Mouse (Mus musculus): ENCODE measurements around the gene Adam33. TPM values are rescaled to one million over a fixed set of nuclear protein-coding genes. Genes with fewer than 3 reads are reported as not detected.

The Adam33 gene
- total and polyA plus RNA-seq, 2 experiments from 2014 or later: 1.5 to 1.9 TPM

DNA sequence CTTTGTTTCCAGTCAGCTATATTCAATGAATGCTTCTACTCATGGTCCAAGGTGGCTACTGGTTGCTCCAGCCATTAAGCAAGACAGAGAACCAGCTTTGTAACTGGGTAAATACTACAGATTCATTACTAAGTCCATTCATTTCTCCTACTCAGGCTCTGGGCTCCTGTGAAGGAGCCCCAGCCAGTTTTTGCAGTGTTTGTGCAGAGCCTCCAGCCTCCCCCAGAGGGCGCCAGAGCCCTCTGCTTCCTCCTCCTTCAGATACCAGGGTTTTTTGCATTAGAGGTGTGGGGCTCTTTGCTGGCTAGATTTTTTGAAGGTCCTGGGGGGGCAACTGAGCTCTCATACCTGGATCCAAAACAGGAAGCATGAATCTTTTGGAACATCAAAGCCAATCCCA is 31.2 kb upstream of the Adam33 start:
- Histone ChIP-seq H3K4me3 (ENCODE audit: low read length) (no peak overlapping the region), H3K36me3 (ENCODE audit: insufficient read depth, low read length) (no peaks in the 10 kb centered on the region), H3K4me1 (ENCODE audit: insufficient read depth, low read length) (no peaks in the 10 kb centered on the region), H3K9ac (replicated peaks; ENCODE audit: low read length) (no peak overlapping the region), H3K27me3 (ENCODE audit: insufficient read depth, low read length) (no peaks in the 10 kb centered on the region), H3K4me2 (ENCODE audit: low read depth, low read length) (no peak overlapping the region), H3K27ac (no peak overlapping the region), H3K9me3 (ENCODE audit: low read length) (no peaks in the 10 kb centered on the region)
- ATAC-seq (peak; percentile 71), DNase-seq (ENCODE audit: low spot score) (peak; percentile 77)
- 0% methylated on average over 1 of the region's 1 CpGs for WGBS
- TF ChIP-seq CTCF (IDR thresholded peaks at IDR 0.05; ENCODE audit: low read depth): peak; percentile 86

DNA sequence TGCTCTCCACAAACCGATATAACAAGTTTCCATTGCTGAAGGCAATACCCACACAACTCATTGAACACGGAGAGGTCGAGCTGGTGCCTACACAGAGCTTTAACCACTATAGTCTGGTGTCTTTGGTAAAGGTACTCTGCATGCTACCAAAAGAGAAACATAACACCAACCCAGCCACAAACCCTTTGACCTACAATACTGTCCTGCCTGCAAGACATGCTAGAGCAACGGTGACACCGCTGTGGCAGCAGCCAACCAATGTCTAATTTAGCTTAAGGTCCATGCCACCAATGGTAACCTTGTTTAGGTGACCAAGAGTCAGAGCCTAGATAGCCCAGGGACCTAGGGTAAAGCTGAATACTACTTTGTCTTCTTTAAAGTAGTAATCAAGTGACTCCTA is 30.0 kb upstream of the Adam33 start:
- H3K4me2 ChIP-seq (ENCODE audit: low read depth, low read length): no peak overlapping the region
- H3K27ac ChIP-seq: no peak overlapping the region
- no peaks in the 10 kb centered on the region for H3K27me3 ChIP-seq (ENCODE audit: insufficient read depth, low read length)
- 94% methylated on average over 5 of the region's 5 CpGs for WGBS
- no peak overlapping the region for H3K9ac ChIP-seq (replicated peaks; ENCODE audit: low read length)
- H3K4me3 ChIP-seq (ENCODE audit: low read length): no peak overlapping the region
- no peaks in the 10 kb centered on the region for H3K36me3 ChIP-seq (ENCODE audit: insufficient read depth, low read length)
- DNase-seq (ENCODE audit: low spot score) (no peak), ATAC-seq (no peak)
- no peak for TF ChIP-seq CTCF (IDR thresholded peaks at IDR 0.05; ENCODE audit: low read depth)
- H3K4me1 ChIP-seq (ENCODE audit: insufficient read depth, low read length): no peaks in the 10 kb centered on the region
- no peaks in the 10 kb centered on the region for H3K9me3 ChIP-seq (ENCODE audit: low read length)

DNA sequence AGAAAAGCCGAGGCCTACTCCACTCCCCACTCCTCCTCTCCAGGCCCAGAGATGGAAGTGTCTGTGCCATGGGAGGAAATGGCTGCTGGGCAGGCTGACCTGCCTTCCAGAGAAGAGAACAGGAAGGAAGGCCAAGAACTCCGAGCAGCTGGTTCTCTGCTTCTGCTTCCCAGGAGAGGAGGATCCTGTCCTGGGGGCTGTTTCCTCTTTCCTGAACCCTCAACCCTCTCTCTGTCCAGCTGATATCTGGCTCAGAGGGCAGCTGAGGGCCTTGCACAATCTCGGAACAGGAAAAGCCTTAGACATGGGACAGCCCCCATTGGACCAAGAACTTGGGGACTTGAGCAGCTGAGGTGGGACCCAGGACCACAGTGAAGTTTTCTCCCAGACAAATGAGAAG is 27.2 kb upstream of the Adam33 start:
- Histone ChIP-seq H3K36me3 (ENCODE audit: insufficient read depth, low read length) (no peaks in the 10 kb centered on the region), H3K4me3 (ENCODE audit: low read length) (no peak overlapping the region), H3K4me1 (ENCODE audit: insufficient read depth, low read length) (no peaks in the 10 kb centered on the region), H3K9me3 (ENCODE audit: low read length) (no peaks in the 10 kb centered on the region), H3K27me3 (ENCODE audit: insufficient read depth, low read length) (no peaks in the 10 kb centered on the region), H3K4me2 (ENCODE audit: low read depth, low read length) (no peak overlapping the region), H3K27ac (no peak overlapping the region), H3K9ac (replicated peaks; ENCODE audit: low read length) (no peak overlapping the region)
- ATAC-seq (no peak), DNase-seq (ENCODE audit: low spot score) (no peak)
- no peak for TF ChIP-seq CTCF (IDR thresholded peaks at IDR 0.05; ENCODE audit: low read depth)
- 83% methylated on average over 3 of the region's 3 CpGs for WGBS

DNA sequence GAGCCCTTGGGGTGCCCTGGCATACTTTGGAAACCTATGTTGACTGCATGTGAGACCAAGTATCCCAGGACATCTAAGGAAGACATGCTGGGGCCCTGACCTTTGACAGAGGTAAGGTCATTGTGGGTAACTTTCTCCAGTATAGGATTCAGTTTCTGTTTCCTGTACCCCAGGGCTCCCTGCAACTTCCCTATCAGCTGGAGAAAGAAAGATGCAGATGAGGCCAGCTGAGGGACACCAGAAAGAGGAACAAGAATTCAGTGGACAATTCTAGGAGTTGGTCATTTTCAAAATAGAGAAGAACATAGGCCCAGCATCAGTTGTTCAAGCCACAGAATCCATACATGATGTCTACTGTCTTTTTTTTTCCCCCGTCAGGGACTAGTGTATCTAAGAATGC is 26.0 kb upstream of the Adam33 start:
- DNase-seq (ENCODE audit: low spot score) (no peak), ATAC-seq (no peak)
- no peak overlapping the region for H3K4me3 ChIP-seq (ENCODE audit: low read length)
- no peak overlapping the region for H3K4me2 ChIP-seq (ENCODE audit: low read depth, low read length)
- TF ChIP-seq CTCF (IDR thresholded peaks at IDR 0.05; ENCODE audit: low read depth): no peak
- H3K9ac ChIP-seq (replicated peaks; ENCODE audit: low read length): no peak overlapping the region
- H3K4me1 ChIP-seq (ENCODE audit: insufficient read depth, low read length): no peaks in the 10 kb centered on the region
- H3K9me3 ChIP-seq (ENCODE audit: low read length): no peaks in the 10 kb centered on the region
- H3K27me3 ChIP-seq (ENCODE audit: insufficient read depth, low read length): no peaks in the 10 kb centered on the region
- no peak overlapping the region for H3K27ac ChIP-seq
- 71% methylated on average over 1 of the region's 1 CpGs for WGBS
- no peaks in the 10 kb centered on the region for H3K36me3 ChIP-seq (ENCODE audit: insufficient read depth, low read length)

DNA sequence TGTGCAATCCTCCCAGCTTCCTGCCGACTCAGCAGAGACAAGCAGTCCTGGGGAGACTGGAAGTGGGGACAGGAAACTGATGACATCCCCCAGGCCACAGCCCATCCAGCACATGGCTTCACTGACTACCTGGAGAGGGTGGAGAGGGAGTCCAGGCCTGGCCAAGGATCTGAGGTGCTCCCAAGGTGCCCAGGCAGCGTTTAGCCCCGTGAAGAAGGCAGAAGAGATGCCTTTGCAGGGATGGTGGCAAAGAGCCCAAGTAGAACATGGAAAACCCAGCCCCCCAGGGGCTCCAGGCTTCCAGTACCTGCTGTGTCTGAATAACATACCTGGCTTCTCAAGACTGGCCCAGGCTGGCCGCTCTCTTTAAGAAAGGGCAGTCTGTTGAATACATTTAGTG is 25.0 kb upstream of the Adam33 start:
- no peak overlapping the region for H3K9ac ChIP-seq (replicated peaks; ENCODE audit: low read length)
- no peak for TF ChIP-seq CTCF (IDR thresholded peaks at IDR 0.05; ENCODE audit: low read depth)
- ATAC-seq: no peak
- no peaks in the 10 kb centered on the region for H3K9me3 ChIP-seq (ENCODE audit: low read length)
- H3K4me3 ChIP-seq (ENCODE audit: low read length): no peak overlapping the region
- H3K36me3 ChIP-seq (ENCODE audit: insufficient read depth, low read length): no peaks in the 10 kb centered on the region
- H3K4me2 ChIP-seq (ENCODE audit: low read depth, low read length): no peak overlapping the region
- H3K4me1 ChIP-seq (ENCODE audit: insufficient read depth, low read length): no peaks in the 10 kb centered on the region
- DNase-seq (ENCODE audit: low spot score): no peak
- WGBS: 78% methylated on average over 4 of the region's 4 CpGs
- no peaks in the 10 kb centered on the region for H3K27me3 ChIP-seq (ENCODE audit: insufficient read depth, low read length)
- no peak overlapping the region for H3K27ac ChIP-seq

DNA sequence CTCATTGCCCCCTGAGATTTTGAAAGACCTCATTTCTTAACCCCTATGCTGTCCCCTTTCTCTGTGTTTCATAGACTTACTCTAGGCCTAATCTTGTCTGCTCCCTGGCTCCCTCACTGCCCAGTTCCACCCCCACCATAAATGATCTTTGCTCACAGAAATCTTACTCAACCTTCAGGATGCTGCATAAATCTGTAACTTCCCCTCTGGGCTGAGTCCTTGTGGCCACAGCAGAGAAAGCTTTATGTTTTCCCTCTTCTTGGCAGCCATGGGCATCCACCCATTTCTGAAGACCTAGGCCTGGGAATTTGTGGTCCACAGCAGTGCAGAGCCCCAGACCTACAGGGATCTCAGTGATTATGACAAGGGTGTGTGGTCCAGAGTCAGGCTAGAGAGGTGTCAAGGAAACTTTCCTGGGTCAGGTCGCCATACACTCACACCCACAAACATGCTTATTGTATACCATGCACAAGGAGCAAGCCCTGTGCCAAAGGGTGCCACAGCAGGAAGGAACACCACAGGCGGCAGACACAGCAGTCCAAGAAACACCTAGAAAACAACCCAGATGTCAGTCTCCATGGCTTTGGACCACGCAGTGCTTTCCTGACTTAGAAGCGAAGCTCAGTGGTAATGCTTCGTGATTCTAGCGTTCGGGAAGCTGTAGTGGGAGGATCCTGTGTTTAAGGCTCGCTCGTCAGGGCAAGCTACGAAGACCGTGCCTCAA is 23.2 kb upstream of the Adam33 start, which contains the start of gene Siglec1:
Gene Siglec1, minus strand, starts transcription at position 99 of the 724 bp plus-strand sequence.
- no peak for ATAC-seq
- no peak for DNase-seq (ENCODE audit: low spot score)
- H3K27ac ChIP-seq: no peak within 1 kb of the TSS
- TF ChIP-seq CTCF (IDR thresholded peaks at IDR 0.05; ENCODE audit: low read depth): no peak
- H3K4me3 ChIP-seq (ENCODE audit: low read length): no peak within 1 kb of the TSS
- no peaks in the 10 kb centered on the region for H3K36me3 ChIP-seq (ENCODE audit: insufficient read depth, low read length)
- 84% methylated on average over 11 of the region's 11 CpGs for WGBS
- H3K4me1 ChIP-seq (ENCODE audit: insufficient read depth, low read length): no peaks in the 10 kb centered on the region
- no peak within 1 kb of the TSS for H3K4me2 ChIP-seq (ENCODE audit: low read depth, low read length)
- no peaks in the 10 kb centered on the region for H3K9me3 ChIP-seq (ENCODE audit: low read length)
- no peak within 1 kb of the TSS for H3K9ac ChIP-seq (replicated peaks; ENCODE audit: low read length)
- no peaks in the 10 kb centered on the region for H3K27me3 ChIP-seq (ENCODE audit: insufficient read depth, low read length)

DNA sequence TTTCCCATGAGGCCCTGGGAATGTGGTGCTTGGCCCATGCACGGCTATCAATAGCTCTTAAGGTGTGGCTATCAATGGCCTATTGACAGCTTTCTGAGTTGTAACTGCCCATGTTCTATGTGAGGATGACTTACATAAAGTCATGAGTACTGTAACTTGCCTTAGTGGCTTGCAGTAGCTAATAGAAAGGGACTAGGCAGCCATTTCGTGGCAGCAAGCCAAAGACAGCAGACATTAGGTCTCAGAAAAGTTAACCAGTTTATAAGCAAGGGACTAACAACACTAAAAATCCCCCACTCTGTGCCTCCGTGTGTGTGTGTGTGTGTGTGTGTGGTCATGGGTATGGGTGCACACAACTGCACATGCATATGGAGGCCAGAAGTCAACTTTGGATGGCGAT is 20.6 kb upstream of the Adam33 start:
- DNase-seq (ENCODE audit: low spot score) (no peak), ATAC-seq (no peak)
- 90% methylated on average over 4 of the region's 4 CpGs for WGBS
- Histone ChIP-seq H3K9ac (replicated peaks; ENCODE audit: low read length) (no peak overlapping the region), H3K4me3 (ENCODE audit: low read length) (no peak overlapping the region), H3K9me3 (ENCODE audit: low read length) (no peaks in the 10 kb centered on the region), H3K27ac (no peak overlapping the region), H3K4me2 (ENCODE audit: low read depth, low read length) (no peak overlapping the region), H3K4me1 (ENCODE audit: insufficient read depth, low read length) (no peaks in the 10 kb centered on the region), H3K36me3 (ENCODE audit: insufficient read depth, low read length) (no peaks in the 10 kb centered on the region), H3K27me3 (ENCODE audit: insufficient read depth, low read length) (no peaks in the 10 kb centered on the region)
- no peak for TF ChIP-seq CTCF (IDR thresholded peaks at IDR 0.05; ENCODE audit: low read depth)
